Mouse (Mus musculus): ENCODE data around the gene Kcng1. TPM values are rescaled to one million over a fixed set of nuclear protein-coding genes. Genes with fewer than 3 reads are reported as not detected.

Kcng1 gene
- total and polyA plus RNA-seq, 3 experiments = 0.16 TPM; not detected in 2

- Histone ChIP-seq H3K27ac (ENCODE audit: insufficient read depth, low read depth) (no peak overlapping the region), H3K4me2 (ENCODE audit: insufficient read depth, low read depth, poor library complexity, severe bottlenecking) (no peak overlapping the region), H3K27me3 (replicated peaks) (peaks cover 51% of the 10 kb centered on the region), H3K9me3 (replicated peaks; ENCODE audit: low read length) (no peaks in the 10 kb centered on the region), H3K36me3 (replicated peaks in 1 of 2; ENCODE audit: control insufficient read depth in 1 of 2, insufficient read depth in 1 of 2, low read length in 1 of 2) (no peaks in the 10 kb centered on the region), H3K4me1 (ENCODE audit: control insufficient read depth in 1 of 2, insufficient read depth in 2 of 2) (no peaks in the 10 kb centered on the region), H3K4me3 (replicated peaks in 1 of 3; ENCODE audit: low read depth in 2 of 3, low read length in 2 of 3, poor library complexity in 1 of 3) (no peak overlapping the region), H3K9ac (ENCODE audit: insufficient read depth, low read depth) (no peak overlapping the region), H3K79me2 (replicated peaks; ENCODE audit: control insufficient read depth, extremely low read depth, insufficient read depth, poor library complexity, severe bottlenecking) (no peaks in the 10 kb centered on the region)
- peak; percentile 26 for DNase-seq (ENCODE audit: extremely low read depth)
- TF ChIP-seq ELF1 (IDR thresholded peaks at IDR 0.05; ENCODE audit: low read depth, low read length) (no peak), TBP (conservative IDR thresholded peaks at IDR 0.05; ENCODE audit: low read depth, low read length) (0 out of 2 replicates have a peak, but pooled peaks have one; percentile 34)
- in situ Hi-C loops (cut with MboI; ENCODE audit: low pct_ligation_motif_present, low pct_unique_long_range_greater_than_20kb, low sequenced_read_pairs) = no loop called here
- dilution Hi-C loops (cut with MboI; ENCODE audit: extremely low pct_ligation_motif_present, extremely low pct_unique_long_range_greater_than_20kb, low sequenced_read_pairs) = no loop called here
These were observed 36.0 kb downstream of the Kcng1 start for GRCm38 (mm10) chr2:168245571-168245970.

GRCm38 (mm10) chr2:168243278-168243677, 38.3 kb downstream of the Kcng1 start:
- in situ Hi-C loops (cut with MboI; ENCODE audit: low pct_ligation_motif_present, low pct_unique_long_range_greater_than_20kb, low sequenced_read_pairs) (no loop called here), dilution Hi-C loops (cut with MboI; ENCODE audit: extremely low pct_ligation_motif_present, extremely low pct_unique_long_range_greater_than_20kb, low sequenced_read_pairs) (no loop called here)
- TF ChIP-seq CTCF (conservative IDR thresholded peaks at IDR 0.05 in 1 of 2, IDR thresholded peaks at IDR 0.05 in 1 of 2; ENCODE audit: low read depth in 2 of 2, low read length in 2 of 2) = peak in 1 of 2 experiments; percentile 15; a peak in 1 of 4 replicates
- TF ChIP-seq POLR2A (IDR thresholded peaks at IDR 0.05; ENCODE audit: low read depth, low read length) = no peak
- no peak for TF ChIP-seq E2F4 (IDR thresholded peaks at IDR 0.05; ENCODE audit: insufficient replicate concordance, low read depth, low read length)
- TF ChIP-seq UBTF (IDR thresholded peaks at IDR 0.05; ENCODE audit: low read depth, low read length) = no peak
- H3K27ac ChIP-seq (ENCODE audit: insufficient read depth, low read depth) = no peak overlapping the region
- H3K4me1 ChIP-seq (ENCODE audit: control insufficient read depth in 1 of 2, insufficient read depth in 2 of 2) = no peaks in the 10 kb centered on the region
- no peak overlapping the region for H3K4me3 ChIP-seq (replicated peaks in 1 of 3; ENCODE audit: low read depth in 2 of 3, low read length in 2 of 3, poor library complexity in 1 of 3)
- peaks cover 5% of the 10 kb centered on the region for H3K9me3 ChIP-seq (replicated peaks; ENCODE audit: low read length)
- H3K36me3 ChIP-seq (replicated peaks in 1 of 2; ENCODE audit: control insufficient read depth in 1 of 2, insufficient read depth in 1 of 2, low read length in 1 of 2) = no peaks in the 10 kb centered on the region
- peaks cover 67% of the 10 kb centered on the region for H3K27me3 ChIP-seq (replicated peaks)
- no peak overlapping the region for H3K9ac ChIP-seq (ENCODE audit: insufficient read depth, low read depth)
- DNase-seq (ENCODE audit: extremely low read depth) = no peak
- no peak overlapping the region for H3K4me2 ChIP-seq (ENCODE audit: insufficient read depth, low read depth, poor library complexity, severe bottlenecking)
- no peaks in the 10 kb centered on the region for H3K79me2 ChIP-seq (replicated peaks; ENCODE audit: control insufficient read depth, extremely low read depth, insufficient read depth, poor library complexity, severe bottlenecking)

DNA sequence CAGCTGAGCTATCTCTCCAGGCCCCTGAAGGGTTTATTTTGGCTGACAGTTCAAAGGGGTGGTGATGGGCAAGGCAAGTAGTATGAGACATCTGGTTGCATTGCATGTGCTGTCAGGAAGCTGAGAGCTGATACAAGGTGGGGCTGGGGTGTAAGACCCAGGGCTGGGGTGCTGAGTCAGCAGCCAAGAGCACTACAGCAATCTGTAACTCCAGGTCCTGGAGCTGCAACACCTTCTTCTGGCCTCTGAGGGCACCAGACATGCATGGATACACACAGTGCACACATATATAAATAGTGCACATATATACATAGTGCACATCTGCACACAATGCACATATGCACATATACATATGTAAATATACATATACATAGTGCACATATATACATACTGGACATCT, 38.7 kb downstream of the Kcng1 start:
- DNase-seq (ENCODE audit: extremely low read depth) = no peak
- Histone ChIP-seq H3K27me3 (replicated peaks) (peaks cover 65% of the 10 kb centered on the region), H3K36me3 (replicated peaks in 1 of 2; ENCODE audit: control insufficient read depth in 1 of 2, insufficient read depth in 1 of 2, low read length in 1 of 2) (no peaks in the 10 kb centered on the region), H3K9ac (ENCODE audit: insufficient read depth, low read depth) (no peak overlapping the region), H3K4me1 (ENCODE audit: control insufficient read depth in 1 of 2, insufficient read depth in 2 of 2) (no peaks in the 10 kb centered on the region), H3K79me2 (replicated peaks; ENCODE audit: control insufficient read depth, extremely low read depth, insufficient read depth, poor library complexity, severe bottlenecking) (no peaks in the 10 kb centered on the region), H3K4me3 (replicated peaks in 1 of 3; ENCODE audit: low read depth in 2 of 3, low read length in 2 of 3, poor library complexity in 1 of 3) (no peak overlapping the region), H3K4me2 (ENCODE audit: insufficient read depth, low read depth, poor library complexity, severe bottlenecking) (no peak overlapping the region), H3K27ac (ENCODE audit: insufficient read depth, low read depth) (no peak overlapping the region), H3K9me3 (replicated peaks; ENCODE audit: low read length) (peaks cover 7% of the 10 kb centered on the region)
- TF ChIP-seq MAFK (IDR thresholded peaks at IDR 0.05; ENCODE audit: insufficient replicate concordance, low read length) = 0 out of 2 replicates have a peak, but pooled peaks have one; percentile 37
- no peak for TF ChIP-seq BHLHE40 (IDR thresholded peaks at IDR 0.05; ENCODE audit: low read depth, low read length)
- in situ Hi-C loops (cut with MboI; ENCODE audit: low pct_ligation_motif_present, low pct_unique_long_range_greater_than_20kb, low sequenced_read_pairs) (no loop called here), dilution Hi-C loops (cut with MboI; ENCODE audit: extremely low pct_ligation_motif_present, extremely low pct_unique_long_range_greater_than_20kb, low sequenced_read_pairs) (no loop called here)

All from CH12.LX (cell line).